Mouse (Mus musculus): ENCODE results near the gene Sox8. TPM values are rescaled to one million over a fixed set of nuclear protein-coding genes. Genes with fewer than 3 reads are reported as not detected.
A peak's percentile ranks its signal among the peaks of the same experiment; 100 is the strongest.

Gene Sox8
- polyA plus RNA-seq, 1 experiment from 2014 or later: 10.7 TPM

- Histone ChIP-seq H3K4me1 (peaks cover 13% of the 10 kb centered on the region), H3K36me3 (replicated peaks) (no peaks in the 10 kb centered on the region), H3K9ac (no peak overlapping the region), H3K27ac (no peak overlapping the region), H3K4me2 (no peak overlapping the region), H3K27me3 (replicated peaks) (no peaks in the 10 kb centered on the region), H3K4me3 (no peak overlapping the region), H3K9me3 (no peaks in the 10 kb centered on the region)
- WGBS: 82% methylated on average over 5 of the region's 5 CpGs
- ATAC-seq (replicated peaks): no peak
Observed at GRCm38 (mm10) chr17:25540731-25541130, 29.8 kb downstream of the Sox8 start.

- Histone ChIP-seq H3K9me3 (no peaks in the 10 kb centered on the region), H3K4me3 (no peak overlapping the region), H3K9ac (peak overlapping the region; percentile 2; the same call in 1 of the 2 replicates), H3K4me2 (peak overlapping the region; percentile 40), H3K27me3 (replicated peaks) (no peaks in the 10 kb centered on the region), H3K27ac (peak overlapping the region; percentile 65), H3K4me1 (peaks cover 13% of the 10 kb centered on the region), H3K36me3 (replicated peaks) (no peaks in the 10 kb centered on the region)
- WGBS: 4% methylated on average over 27 of the region's 27 CpGs
- peak; percentile 60 for ATAC-seq (replicated peaks)
Observed at GRCm38 (mm10) chr17:25538945-25539875, 31.3 kb downstream of the Sox8 start.

GRCm38 (mm10) chr17:25530357-25531022 lies 40.0 kb downstream of the Sox8 start:
- Histone ChIP-seq H3K9ac (no peak overlapping the region), H3K27me3 (replicated peaks) (no peaks in the 10 kb centered on the region), H3K9me3 (no peaks in the 10 kb centered on the region), H3K27ac (no peak overlapping the region), H3K4me3 (no peak overlapping the region), H3K4me1 (no peaks in the 10 kb centered on the region), H3K36me3 (replicated peaks) (no peaks in the 10 kb centered on the region), H3K4me2 (no peak overlapping the region)
- ATAC-seq (replicated peaks): no peak
- WGBS: 65% methylated on average over 8 of the region's 8 CpGs

- 89% methylated on average over 12 of the region's 12 CpGs for whole genome bisulfite sequencing
- Histone ChIP-seq H3K27ac (no peak overlapping the region), H3K27me3 (replicated peaks) (no peaks in the 10 kb centered on the region), H3K9me3 (no peaks in the 10 kb centered on the region), H3K4me3 (no peak overlapping the region), H3K4me1 (peaks cover 7% of the 10 kb centered on the region; the same call in 1 of the 2 replicates), H3K9ac (no peak overlapping the region), H3K36me3 (replicated peaks) (no peaks in the 10 kb centered on the region), H3K4me2 (no peak overlapping the region)
- no peak for ATAC-seq (replicated peaks)
Observed at GRCm38 (mm10) chr17:25522080-25522479, 48.4 kb downstream of the Sox8 start.

- Histone ChIP-seq H3K9ac (no peak overlapping the region), H3K27ac (no peak overlapping the region), H3K4me3 (no peak overlapping the region), H3K9me3 (no peaks in the 10 kb centered on the region), H3K27me3 (replicated peaks) (no peaks in the 10 kb centered on the region), H3K36me3 (replicated peaks) (no peaks in the 10 kb centered on the region), H3K4me1 (peaks cover 7% of the 10 kb centered on the region; the same call in 1 of the 2 replicates), H3K4me2 (no peak overlapping the region)
- ATAC-seq (replicated peaks): no peak
- 53% methylated on average over 9 of the region's 9 CpGs for WGBS
Observed at GRCm38 (mm10) chr17:25520492-25520891, 50.0 kb downstream of the Sox8 start.

GRCm38 (mm10) chr17:25519511-25519910 lies 51.0 kb downstream of the Sox8 start:
- H3K4me2 ChIP-seq: no peak overlapping the region
- no peak overlapping the region for H3K4me3 ChIP-seq
- peaks cover 7% of the 10 kb centered on the region; the same call in 1 of the 2 replicates for H3K4me1 ChIP-seq
- no peak for ATAC-seq (replicated peaks)
- 48% methylated on average over 5 of the region's 5 CpGs for WGBS
- H3K36me3 ChIP-seq (replicated peaks): no peaks in the 10 kb centered on the region
- no peaks in the 10 kb centered on the region for H3K27me3 ChIP-seq (replicated peaks)
- H3K9me3 ChIP-seq: no peaks in the 10 kb centered on the region
- H3K9ac ChIP-seq: no peak overlapping the region
- no peak overlapping the region for H3K27ac ChIP-seq

GRCm38 (mm10) chr17:25518144-25518543 lies 52.3 kb downstream of the Sox8 start:
- peaks cover 7% of the 10 kb centered on the region; the same call in 1 of the 2 replicates for H3K4me1 ChIP-seq
- H3K4me3 ChIP-seq: no peak overlapping the region
- 66% methylated on average over 17 of the region's 17 CpGs for WGBS
- H3K9ac ChIP-seq: no peak overlapping the region
- peak; percentile 58 for ATAC-seq (replicated peaks)
- no peak overlapping the region for H3K4me2 ChIP-seq
- no peaks in the 10 kb centered on the region for H3K27me3 ChIP-seq (replicated peaks)
- H3K27ac ChIP-seq: no peak overlapping the region
- H3K36me3 ChIP-seq (replicated peaks): no peaks in the 10 kb centered on the region
- no peaks in the 10 kb centered on the region for H3K9me3 ChIP-seq

- Histone ChIP-seq H3K4me2 (no peak overlapping the region), H3K27me3 (replicated peaks) (no peaks in the 10 kb centered on the region), H3K36me3 (replicated peaks) (no peaks in the 10 kb centered on the region), H3K27ac (no peak overlapping the region), H3K4me3 (no peak overlapping the region), H3K9ac (no peak overlapping the region), H3K9me3 (no peaks in the 10 kb centered on the region), H3K4me1 (peaks cover 7% of the 10 kb centered on the region; the same call in 1 of the 2 replicates)
- 40% methylated on average over 5 of the region's 5 CpGs for WGBS
- no peak for ATAC-seq (replicated peaks)
Observed at GRCm38 (mm10) chr17:25516315-25516714, 54.2 kb downstream of the Sox8 start.

Other genes starting within 250 kb of the Sox8 start
- gene Tpsab1, start 225.1 kb downstream of the Sox8 start, polyA plus RNA-seq (2015; fragmentation: Nextera tagmentation; extraction: Ambion mirVana): not detected in 2 replicates
- gene Tpsb2, start 204.4 kb downstream of the Sox8 start, polyA plus RNA-seq (2015; fragmentation: Nextera tagmentation; extraction: Ambion mirVana): 0.15 and 0.70 TPM in 2 replicates
- gene Tpsg1, start 201.4 kb downstream of the Sox8 start, polyA plus RNA-seq (2015; fragmentation: Nextera tagmentation; extraction: Ambion mirVana): 0.79 and 0.93 TPM in 2 replicates
- gene Cacna1h, start 136.9 kb downstream of the Sox8 start, polyA plus RNA-seq (2015; fragmentation: Nextera tagmentation; extraction: Ambion mirVana): 14.2 and 15.7 TPM in 2 replicates
- 1.2 TPM in 2 replicates for gene Tekt4, start 116.1 kb downstream of the Sox8 start, polyA plus RNA-seq (2015; fragmentation: Nextera tagmentation; extraction: Ambion mirVana)
- gene Sstr5, start 73.4 kb downstream of the Sox8 start, polyA plus RNA-seq (2015; fragmentation: Nextera tagmentation; extraction: Ambion mirVana): 0.32 and 0.98 TPM in 2 replicates
- gene Lmf1, start 8.4 kb upstream of the Sox8 start, polyA plus RNA-seq (2015; fragmentation: Nextera tagmentation; extraction: Ambion mirVana): 23.2 and 24.9 TPM in 2 replicates
- gene Gng13, start 146.5 kb upstream of the Sox8 start, polyA plus RNA-seq (2015; fragmentation: Nextera tagmentation; extraction: Ambion mirVana): 3.5 and 4.0 TPM in 2 replicates
- gene Chtf18, start 156.7 kb upstream of the Sox8 start, polyA plus RNA-seq (2015; fragmentation: Nextera tagmentation; extraction: Ambion mirVana): 5.7 and 6.3 TPM in 2 replicates
- gene Rpusd1, start 157.0 kb upstream of the Sox8 start, polyA plus RNA-seq (2015; fragmentation: Nextera tagmentation; extraction: Ambion mirVana): 27.7 and 30.5 TPM in 2 replicates
- gene Mslnl, start 165.4 kb upstream of the Sox8 start, polyA plus RNA-seq (2015; fragmentation: Nextera tagmentation; extraction: Ambion mirVana): not detected in 2 replicates
- gene Msln, start 183.7 kb upstream of the Sox8 start, polyA plus RNA-seq (2015; fragmentation: Nextera tagmentation; extraction: Ambion mirVana): 0.32 and 0.43 TPM in 2 replicates
- gene Narfl, start 203.1 kb upstream of the Sox8 start, polyA plus RNA-seq (2015; fragmentation: Nextera tagmentation; extraction: Ambion mirVana): 30.3 and 32.6 TPM in 2 replicates
- 160 TPM in 2 replicates for gene Haghl, start 215.0 kb upstream of the Sox8 start, polyA plus RNA-seq (2015; fragmentation: Nextera tagmentation; extraction: Ambion mirVana)
- gene Ccdc78, start 215.9 kb upstream of the Sox8 start, polyA plus RNA-seq (2015; fragmentation: Nextera tagmentation; extraction: Ambion mirVana): 0.24 and 0.44 TPM in 2 replicates
- gene Fam173a, start 222.2 kb upstream of the Sox8 start, polyA plus RNA-seq (2015; fragmentation: Nextera tagmentation; extraction: Ambion mirVana): 92.6 and 93.7 TPM in 2 replicates
- gene AC134908.4, start 225.0 kb upstream of the Sox8 start, polyA plus RNA-seq (2015; fragmentation: Nextera tagmentation; extraction: Ambion mirVana): 1.3 TPM in 1 of 2 replicates, not detected in the other
- 32.6 and 36.3 TPM in 2 replicates for gene Metrn, start 226.4 kb upstream of the Sox8 start, polyA plus RNA-seq (2015; fragmentation: Nextera tagmentation; extraction: Ambion mirVana)
- gene Fbxl16, start 238.4 kb upstream of the Sox8 start, polyA plus RNA-seq (2015; fragmentation: Nextera tagmentation; extraction: Ambion mirVana): 50.8 and 50.9 TPM in 2 replicates